Mouse (Mus musculus) macrophage (primary cell): ENCODE measurements around the gene Gtpbp3. TPM values are rescaled to one million over a fixed set of nuclear protein-coding genes. Genes with fewer than 3 reads are reported as not detected.
"Not testable (repeated sequence)": the region's sequence is repeated elsewhere in the genome, so short reads cannot be mapped to it uniquely, and the experiment has no call there.

Source experiments
- H3K27ac ChIP-seq: fragments of 350-480 bp; formaldehyde crosslinking; 2 replicates; pipeline ENCODE4 v1.9.0; 2021
- H3K36me3 ChIP-seq: fragments of 350-480 bp; formaldehyde crosslinking; 2 replicates; pipeline ENCODE4 v1.9.0; 2021; ENCODE audit errors: inconsistent target
- H3K4me3 ChIP-seq: fragments of 350-480 bp; formaldehyde crosslinking; 2 replicates; pipeline ENCODE4 v1.9.0; 2021; ENCODE audit errors: inconsistent target
- H3K79me2 ChIP-seq: fragments of 350-480 bp; formaldehyde crosslinking; 2 replicates; pipeline ENCODE4 v1.9.0; 2021; ENCODE audit errors: inconsistent target
- WGBS: methylation state at CpG from one replicate; pipeline ENCODE4 v1.1.7; 2026; ENCODE audit warnings: inconsistent platforms; ENCODE audit not compliant: missing documents; 5-methylcytosine and 5-hydroxymethylcytosine counted together
- polyA plus RNA-seq: library from polyadenylated mRNA; stranded (reverse); fragments of 250-400 nt; gene quantifications from 3 replicates; pipeline ENCODE4 v1.2.4, GENCODE M21; 2018; ENCODE audit warnings: inconsistent platforms

The Gtpbp3 gene
- polyA plus RNA-seq, 1 experiment from 2014 or later, result 4.0 TPM

DNA sequence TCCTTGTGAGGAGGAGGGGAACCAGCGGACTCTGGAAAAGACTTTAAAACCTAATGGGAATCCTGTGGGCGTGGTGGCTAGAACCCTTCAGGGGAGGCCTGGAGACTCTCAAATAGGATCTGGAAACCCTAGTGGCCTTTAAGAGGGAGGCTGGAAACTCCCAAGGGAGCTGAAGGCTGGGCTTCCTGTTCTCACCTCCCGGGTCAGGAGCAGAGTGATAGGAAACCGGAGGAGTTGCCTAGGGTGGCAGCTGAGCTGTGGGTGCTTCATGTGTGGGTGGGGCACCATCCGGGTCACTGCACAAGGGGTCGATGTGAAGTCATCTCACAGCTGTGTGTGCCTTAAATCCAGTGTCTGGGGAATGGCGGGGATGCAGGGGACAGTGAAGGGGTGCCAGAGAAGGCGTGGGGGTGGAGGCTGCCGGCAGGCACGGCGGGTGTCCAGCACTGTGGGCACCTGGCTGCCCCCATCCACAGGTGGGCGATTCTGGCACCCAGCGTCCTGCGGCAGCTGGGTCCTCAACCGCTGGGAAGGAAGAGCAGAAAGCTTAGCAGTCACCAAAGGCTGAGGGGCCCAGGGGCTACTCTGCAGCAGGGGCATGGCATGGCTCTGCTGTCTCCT lies 10.1 kb downstream of the Gtpbp3 start:
- H3K4me3 ChIP-seq, result no peak overlapping the region
- H3K36me3 ChIP-seq, result peaks cover 9% of the 10 kb centered on the region; the same call in 1 of the 2 replicates
- no peak overlapping the region for H3K27ac ChIP-seq
- 85% methylated on average over 15 of the region's 15 CpGs for WGBS
- H3K79me2 ChIP-seq, result no peaks in the 10 kb centered on the region

- H3K4me3 ChIP-seq, result no peak overlapping the region
- peaks cover 5% of the 10 kb centered on the region; the same call in 1 of the 2 replicates for H3K36me3 ChIP-seq
- WGBS, result 74% methylated on average over 14 of the region's 16 CpGs
- H3K27ac ChIP-seq, result no peak overlapping the region
- H3K79me2 ChIP-seq, result no peaks in the 10 kb centered on the region
Measured at GRCm38 (mm10) chr8:71498816-71499690, 11.2 kb downstream of the Gtpbp3 start.

GRCm38 (mm10) chr8:71504349-71504748 lies 16.4 kb downstream of the Gtpbp3 start:
- H3K79me2 ChIP-seq, result no peaks in the 10 kb centered on the region
- H3K4me3 ChIP-seq, result no peak overlapping the region
- H3K36me3 ChIP-seq, result no peaks in the 10 kb centered on the region
- WGBS, result 98% methylated on average over 4 of the region's 4 CpGs
- H3K27ac ChIP-seq, result no peak overlapping the region

DNA sequence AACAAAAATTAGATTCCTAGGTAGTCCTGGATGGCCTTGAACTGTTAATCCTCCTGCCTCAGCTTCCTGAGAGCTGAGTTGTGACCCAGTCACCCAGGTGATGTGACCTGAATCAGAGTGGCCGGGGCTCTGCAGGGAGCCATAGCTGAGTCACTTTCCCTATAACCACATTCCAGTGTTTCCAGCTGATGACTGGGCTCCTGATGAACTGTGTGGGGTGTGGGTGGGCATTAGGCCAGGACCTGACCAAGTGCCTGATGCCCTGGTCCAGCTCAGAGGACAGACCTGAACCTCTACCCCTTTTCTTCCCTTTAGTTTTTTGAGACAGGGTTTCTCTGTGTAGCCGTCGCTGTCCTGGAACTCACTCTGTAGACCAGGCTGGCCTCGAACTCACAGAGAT lies 17.4 kb downstream of the Gtpbp3 start:
- Histone ChIP-seq H3K79me2 (no peaks in the 10 kb centered on the region), H3K27ac (no peak overlapping the region), H3K36me3 (no peaks in the 10 kb centered on the region), H3K4me3 (no peak overlapping the region)
- 100% methylated on average over 4 of the region's 4 CpGs for WGBS

DNA sequence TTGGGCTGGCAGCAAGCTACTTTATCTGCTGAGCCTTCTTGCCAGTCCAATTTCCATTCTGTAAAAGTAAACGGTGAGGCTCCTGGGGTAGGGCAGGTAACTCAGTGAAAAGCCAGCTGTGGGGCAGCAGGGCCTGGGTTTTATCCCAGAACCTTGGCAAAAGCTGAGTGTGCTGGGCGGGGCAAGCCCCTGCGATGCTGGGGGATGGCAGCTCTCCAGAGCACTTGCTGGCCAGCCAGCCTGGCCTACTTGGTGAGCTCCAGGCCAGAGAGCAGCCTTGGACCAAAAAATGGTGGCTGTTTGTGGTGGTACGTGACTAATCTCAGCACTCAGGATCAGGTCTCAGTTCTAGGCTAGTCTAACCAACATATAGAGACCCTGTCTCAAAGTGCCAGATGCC lies 18.1 kb downstream of the Gtpbp3 start:
- H3K36me3 ChIP-seq, result no peaks in the 10 kb centered on the region

GRCm38 (mm10) chr8:71507589-71508104 lies 19.7 kb downstream of the Gtpbp3 start:
- Histone ChIP-seq H3K79me2 (no peaks in the 10 kb centered on the region), H3K4me3 (no peak overlapping the region), H3K36me3 (no peaks in the 10 kb centered on the region), H3K27ac (no peak overlapping the region)
- WGBS, result 2% methylated on average over 53 of the region's 61 CpGs

More for the DNA sequence above, 18.1 kb downstream of the Gtpbp3 start:
- Histone ChIP-seq H3K79me2 (no peaks in the 10 kb centered on the region), H3K4me3 (no peak overlapping the region), H3K27ac (no peak overlapping the region)
- 90% methylated on average over 4 of the region's 4 CpGs for WGBS

GRCm38 (mm10) chr8:71509316-71509715 lies 21.4 kb downstream of the Gtpbp3 start:
- Histone ChIP-seq H3K4me3 (no peak overlapping the region), H3K27ac (no peak overlapping the region), H3K79me2 (no peaks in the 10 kb centered on the region), H3K36me3 (no peaks in the 10 kb centered on the region)
- WGBS, result 96% methylated on average over 2 of the region's 2 CpGs

GRCm38 (mm10) chr8:71511644-71512043 lies 23.7 kb downstream of the Gtpbp3 start, which contains the start of gene Plvap:
Gene Plvap (minus strand): TSS chr8:71511752.
- no peak within 1 kb of the TSS for H3K4me3 ChIP-seq
- no peaks in the 10 kb centered on the region for H3K36me3 ChIP-seq
- no peaks in the 10 kb centered on the region for H3K79me2 ChIP-seq
- H3K27ac ChIP-seq, result no peak within 1 kb of the TSS
- 4% methylated on average over 14 of the region's 14 CpGs for WGBS

- H3K27ac ChIP-seq, result no peak overlapping the region
- no peaks in the 10 kb centered on the region for H3K79me2 ChIP-seq
- 41% methylated on average over 12 of the region's 15 CpGs for WGBS
- no peak overlapping the region for H3K4me3 ChIP-seq
- no peaks in the 10 kb centered on the region for H3K36me3 ChIP-seq
Measured at GRCm38 (mm10) chr8:71513018-71513754, 25.3 kb downstream of the Gtpbp3 start.

GRCm38 (mm10) chr8:71515043-71515442 lies 27.1 kb downstream of the Gtpbp3 start:
- no peaks in the 10 kb centered on the region for H3K36me3 ChIP-seq
- no peak overlapping the region for H3K27ac ChIP-seq
- no peaks in the 10 kb centered on the region for H3K79me2 ChIP-seq
- no peak overlapping the region for H3K4me3 ChIP-seq
- 87% methylated on average over 5 of the region's 5 CpGs for WGBS

GRCm38 (mm10) chr8:71516786-71517185 lies 28.9 kb downstream of the Gtpbp3 start:
- 88% methylated on average over 6 of the region's 6 CpGs for WGBS
- Histone ChIP-seq H3K27ac (no peak overlapping the region), H3K4me3 (no peak overlapping the region), H3K79me2 (no peaks in the 10 kb centered on the region), H3K36me3 (no peaks in the 10 kb centered on the region)

- not testable (repeated sequence) for H3K36me3 ChIP-seq, H3K4me3 ChIP-seq, H3K27ac ChIP-seq, H3K79me2 ChIP-seq
- 33% methylated on average over 3 of the region's 10 CpGs for WGBS
Measured at GRCm38 (mm10) chr8:71519037-71519825, 31.3 kb downstream of the Gtpbp3 start.

GRCm38 (mm10) chr8:71521634-71522033 lies 33.7 kb downstream of the Gtpbp3 start:
- no peak overlapping the region for H3K27ac ChIP-seq
- 10% methylated on average over 17 of the region's 17 CpGs for WGBS
- no peaks in the 10 kb centered on the region for H3K79me2 ChIP-seq
- no peak overlapping the region for H3K4me3 ChIP-seq
- no peaks in the 10 kb centered on the region for H3K36me3 ChIP-seq
